Mouse (Mus musculus) common myeloid progenitor, adult 5-6 weeks (primary cell): ENCODE measurements around the gene Creb3l2. TPM values are rescaled to one million over a fixed set of nuclear protein-coding genes. Genes with fewer than 3 reads are reported as not detected.

ENCODE experiments used
- ATAC-seq: replicated peaks from 2 replicates; pipeline ENCODE4 v1.8.0; 2016; ENCODE audit warnings: low read depth, mild to moderate bottlenecking, moderate TSS enrichment, inconsistent platforms; ENCODE audit not compliant: poor library complexity, severe bottlenecking
- total RNA-seq: library from RNA; stranded (forward); fragments of 200-1000, 187-1606 nt; gene quantifications from 2 replicates; pipeline ENCODE4 v1.2.3, GENCODE M21; 2017

Creb3l2 gene
- total RNA-seq, 1 experiment from 2014 or later, result 4.7 TPM

DNA sequence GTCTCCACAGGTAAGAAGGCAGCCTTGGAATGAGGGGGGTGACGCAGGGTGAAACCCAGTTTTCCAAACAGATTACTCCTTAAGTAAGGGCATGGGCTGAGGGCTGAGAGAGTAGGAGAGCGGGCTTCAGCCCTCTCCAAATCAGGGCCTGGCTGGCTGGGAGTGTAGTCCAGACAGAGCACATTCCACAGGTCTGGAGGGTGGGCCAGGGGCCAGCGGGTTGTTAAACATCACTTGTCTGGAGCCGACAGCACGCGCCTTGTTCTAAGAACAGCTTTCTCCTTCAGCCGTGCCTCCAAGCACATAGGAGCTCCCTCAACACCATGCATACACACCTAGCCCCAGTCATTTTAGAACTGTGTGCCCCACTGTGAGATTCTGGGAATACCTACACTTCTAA is 26.9 kb downstream of the Creb3l2 start:
- ATAC-seq, result no peak

- ATAC-seq, result no peak
Observed at GRCm38 (mm10) chr6:37414576-37414975, 27.4 kb downstream of the Creb3l2 start.

GRCm38 (mm10) chr6:37411696-37412095 is 30.2 kb downstream of the Creb3l2 start:
- no peak for ATAC-seq

GRCm38 (mm10) chr6:37409829-37410228 is 32.1 kb downstream of the Creb3l2 start:
- peak; percentile 84 for ATAC-seq

DNA sequence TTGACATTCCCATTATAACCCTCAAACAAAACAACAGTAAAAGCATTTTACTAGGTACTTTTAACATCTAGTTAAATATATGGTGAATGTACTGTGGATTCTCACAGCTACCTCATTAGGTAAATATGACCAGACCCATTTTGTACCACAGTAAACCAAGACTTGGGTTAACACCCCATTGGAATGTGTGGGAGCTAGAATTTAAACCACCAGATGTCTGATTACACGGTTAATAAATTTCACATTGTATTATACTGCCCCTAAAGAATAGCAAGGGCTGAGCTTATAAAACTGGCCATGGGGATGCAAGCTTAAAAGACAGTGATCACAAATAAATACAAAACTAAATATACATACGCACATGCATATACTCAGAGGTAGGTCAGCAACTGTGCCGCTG is 34.1 kb downstream of the Creb3l2 start:
- ATAC-seq, result no peak

GRCm38 (mm10) chr6:37406903-37407302 is 35.0 kb downstream of the Creb3l2 start:
- ATAC-seq, result no peak

DNA sequence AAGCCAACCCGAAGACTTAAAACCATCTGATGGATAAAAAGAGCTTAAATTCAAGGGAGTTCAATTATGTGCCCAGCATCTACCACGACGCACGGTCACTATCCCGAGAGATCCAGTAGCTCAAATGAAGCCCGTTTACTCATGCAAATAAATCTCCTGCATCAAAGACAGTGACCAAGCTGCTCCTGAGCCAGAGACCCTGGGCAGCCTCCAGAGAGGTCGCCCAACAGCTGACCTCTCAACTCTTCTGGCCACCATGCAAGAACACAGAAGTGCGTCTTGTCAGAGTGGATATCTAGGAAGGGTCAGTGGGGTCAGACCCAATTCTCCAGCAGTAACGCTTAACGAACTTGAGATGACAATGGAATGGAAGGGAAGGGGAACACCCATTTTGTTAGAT is 35.9 kb downstream of the Creb3l2 start:
- no peak for ATAC-seq

- ATAC-seq, result no peak
Observed at GRCm38 (mm10) chr6:37404325-37404724, 37.6 kb downstream of the Creb3l2 start.

GRCm38 (mm10) chr6:37401928-37402327 is 40.0 kb downstream of the Creb3l2 start:
- ATAC-seq, result no peak

- ATAC-seq, result no peak
Observed at GRCm38 (mm10) chr6:37400866-37401525, 41.0 kb downstream of the Creb3l2 start.

DNA sequence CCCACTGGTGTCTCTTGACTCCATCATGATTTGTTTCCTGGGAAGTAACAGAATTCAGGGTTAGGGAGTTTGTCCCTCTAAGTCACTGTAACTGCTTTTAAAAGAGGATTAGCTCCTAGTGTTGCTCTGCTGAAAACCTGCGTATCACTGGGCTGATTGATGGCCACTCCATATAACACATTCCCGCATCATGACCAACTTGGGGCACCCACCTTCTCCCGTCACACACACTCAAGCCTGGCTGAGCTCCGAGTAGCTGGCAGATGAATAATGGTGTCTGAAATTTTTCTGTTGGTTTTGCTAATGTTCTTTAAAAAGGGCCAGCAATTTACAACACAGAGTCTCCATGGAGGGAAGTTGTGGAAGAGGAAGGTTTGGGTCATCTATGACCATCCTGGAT is 41.8 kb downstream of the Creb3l2 start:
- no peak for ATAC-seq

GRCm38 (mm10) chr6:37398943-37399342 is 43.0 kb downstream of the Creb3l2 start:
- no peak for ATAC-seq

DNA sequence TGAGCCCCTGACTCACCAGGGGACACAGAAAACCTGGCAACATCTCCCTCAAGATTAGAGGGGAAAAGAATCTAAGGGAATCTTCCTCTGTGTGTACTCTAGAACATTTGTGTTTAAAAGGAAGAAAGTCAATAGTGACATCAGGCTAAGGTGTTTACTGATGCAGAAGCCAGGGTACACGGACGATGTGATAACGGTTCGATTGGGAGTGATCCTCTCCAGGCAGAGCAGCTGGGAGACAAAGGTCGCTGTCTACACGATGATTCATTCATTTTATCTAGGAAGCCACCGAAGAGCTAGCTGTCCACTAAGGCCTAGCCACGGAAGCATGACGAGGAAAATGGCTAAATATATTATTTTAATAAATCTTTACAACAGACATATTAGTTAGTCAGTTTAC is 44.0 kb downstream of the Creb3l2 start:
- ATAC-seq, result no peak

- no peak for ATAC-seq
Observed at GRCm38 (mm10) chr6:37397254-37397653, 44.7 kb downstream of the Creb3l2 start.

DNA sequence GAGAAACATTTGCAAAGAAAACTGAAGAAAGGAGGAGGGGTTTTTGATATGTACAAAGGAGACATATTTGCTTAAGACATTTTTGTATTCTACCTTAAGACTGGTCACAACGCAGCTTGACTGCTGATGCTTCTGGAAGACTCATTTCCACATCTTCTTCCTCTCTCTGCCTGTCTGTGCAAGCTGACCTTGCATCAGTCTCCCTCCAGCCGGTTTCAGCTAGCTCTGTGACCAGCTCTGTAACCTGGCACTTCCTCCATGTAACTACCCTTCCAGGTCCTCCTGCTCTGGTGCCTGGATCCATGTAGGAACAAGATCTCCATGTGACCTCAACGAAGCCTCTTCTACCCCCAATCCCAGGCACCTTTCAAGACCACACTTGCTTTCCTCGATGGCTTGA is 45.8 kb downstream of the Creb3l2 start:
- no peak for ATAC-seq

GRCm38 (mm10) chr6:37393263-37393662 is 48.7 kb downstream of the Creb3l2 start:
- ATAC-seq, result no peak

- no peak for ATAC-seq
Observed at GRCm38 (mm10) chr6:37392262-37392661, 49.7 kb downstream of the Creb3l2 start.

GRCm38 (mm10) chr6:37391313-37391712 is 50.6 kb downstream of the Creb3l2 start:
- ATAC-seq, result no peak

GRCm38 (mm10) chr6:37388960-37389359 is 53.0 kb downstream of the Creb3l2 start:
- ATAC-seq, result no peak

GRCm38 (mm10) chr6:37388501-37388900 is 53.4 kb downstream of the Creb3l2 start:
- no peak for ATAC-seq

DNA sequence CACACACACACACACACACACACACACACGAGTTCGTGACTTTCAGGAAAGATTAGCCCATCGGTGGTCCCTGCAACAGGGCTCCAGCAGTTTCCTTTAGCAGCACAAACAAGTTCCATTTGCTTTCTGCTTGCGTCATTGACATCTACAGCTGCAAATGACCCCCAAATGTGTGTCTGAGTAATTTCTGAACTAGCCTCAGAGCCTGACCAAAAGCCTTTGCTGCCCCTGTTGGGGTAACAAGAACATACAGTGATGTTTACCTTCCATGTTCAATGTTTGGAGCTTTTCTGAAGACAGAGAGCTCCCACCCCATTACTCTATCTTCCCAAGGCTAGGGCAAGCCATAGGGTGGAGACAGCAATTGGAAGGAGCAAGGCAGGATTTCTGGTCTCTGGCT is 54.7 kb downstream of the Creb3l2 start:
- no peak for ATAC-seq

- no peak for ATAC-seq
Observed at GRCm38 (mm10) chr6:37385602-37386285, 56.2 kb downstream of the Creb3l2 start.
